9 mouse cellular contexts compared by ENCODE assay signal in the genomic region with DNA sequence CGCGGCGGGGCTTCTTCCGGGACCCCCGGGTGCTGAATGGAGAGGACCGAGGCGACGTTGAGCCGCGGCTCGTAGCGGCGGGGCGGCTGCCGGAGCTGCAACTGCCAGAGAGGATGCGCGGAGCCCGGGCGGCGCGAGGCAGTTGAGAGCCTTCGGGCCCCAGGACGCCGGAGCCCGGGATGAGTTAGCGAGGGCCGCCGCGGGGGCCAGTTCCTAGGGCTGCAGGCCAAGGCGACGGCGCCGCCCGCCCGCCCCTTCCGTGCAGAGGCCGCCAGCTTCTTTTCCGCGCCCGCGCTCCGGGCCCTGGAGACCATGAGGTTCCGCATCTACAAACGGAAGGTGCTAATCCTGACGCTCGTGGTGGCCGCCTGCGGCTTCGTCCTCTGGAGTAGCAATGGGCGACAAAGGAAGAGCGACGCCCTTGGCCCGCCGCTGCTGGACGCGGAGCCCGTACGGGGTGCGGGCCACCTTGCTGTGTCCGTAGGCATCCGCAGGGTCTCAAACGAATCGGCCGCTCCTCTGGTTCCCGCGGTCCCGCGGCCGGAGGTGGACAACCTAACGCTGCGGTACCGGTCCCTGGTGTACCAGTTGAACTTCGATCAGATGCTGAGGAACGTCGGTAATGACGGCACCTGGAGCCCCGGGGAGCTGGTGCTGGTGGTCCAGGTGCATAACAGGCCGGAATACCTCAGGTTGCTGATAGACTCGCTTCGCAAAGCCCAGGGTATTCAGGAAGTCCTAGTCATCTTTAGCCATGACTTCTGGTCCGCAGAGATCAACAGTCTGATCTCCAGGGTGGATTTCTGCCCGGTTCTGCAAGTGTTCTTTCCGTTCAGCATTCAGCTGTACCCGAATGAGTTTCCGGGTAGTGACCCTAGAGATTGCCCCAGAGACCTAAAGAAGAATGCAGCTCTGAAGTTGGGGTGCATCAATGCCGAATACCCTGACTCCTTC. TPM values are rescaled to one million over a fixed set of nuclear protein-coding genes. Genes with fewer than 3 reads are reported as not detected.
DNase-seq lines count a peak whose midpoint lies in the region; ATAC-seq and TF ChIP-seq lines count a peak whose summit lies in the region.
"Had no signal": no experiment of that assay in that cellular context is flagged by ENCODE, and none has a peak within 500 bp of the region (broad histone marks: within the 10 kb centered on the region; RNA-seq: fewer than 3 reads in every experiment).

No protein-coding gene starts in this region.

- H3K4me2 ChIP-seq in hindbrain, embryonic 14.5 days (replicated peaks): peak overlapping the region; percentile 78
- H3K4me2 ChIP-seq in limb, embryonic 12.5 days: peak overlapping the region; percentile 94

- H3K9me3 ChIP-seq in hindbrain, embryonic 14.5 days (ENCODE audit: control insufficient read depth, low read length): no peaks in the 10 kb centered on the region
- no peaks in the 10 kb centered on the region for H3K9me3 ChIP-seq in limb, embryonic 12.5 days

- H3K9ac ChIP-seq in hindbrain, embryonic 14.5 days: peak overlapping the region; percentile 86
- H3K9ac ChIP-seq in limb, embryonic 12.5 days (replicated peaks): peak overlapping the region; percentile 94

- TF ChIP-seq CTCF in brain, embryonic 14.5 days (IDR thresholded peaks at IDR 0.05; ENCODE audit: borderline replicate concordance, extremely low read depth, insufficient read depth, insufficient read length): no peak

- peak overlapping the region; percentile 72 for H3K4me3 ChIP-seq in hindbrain, embryonic 14.5 days (replicated peaks; ENCODE audit: low read length)
- H3K4me3 ChIP-seq in limb, embryonic 12.5 days (replicated peaks): peak overlapping the region; percentile 91

- no peaks in the 10 kb centered on the region for H3K27me3 ChIP-seq in hindbrain, embryonic 14.5 days (ENCODE audit: control insufficient read depth, insufficient read depth, low read length)
- H3K27me3 ChIP-seq in limb, embryonic 12.5 days: no peaks in the 10 kb centered on the region

- DNase-seq in left cerebral cortex, adult 18-20 months (ENCODE audit: low spot score in 2 of 2): peak; percentile 42 to 62
- no peak for DNase-seq in left cerebral cortex, postnatal 4 days
- peak; percentile 69 for DNase-seq in brain, embryonic 14.5 days (ENCODE audit: low read depth)
- DNase-seq in frontal cortex, postnatal 25 days (ENCODE audit: low spot score in 2 of 2): peak; percentile 22 to 42
- DNase-seq in hindbrain, embryonic 14.5 days (ENCODE audit: low spot score): peak; percentile 44
- DNase-seq in mesoderm, embryonic 11.5 days (ENCODE audit: low read depth, low spot score): peak; percentile 24
- DNase-seq in spleen, postnatal 14 days (ENCODE audit: low spot score in 2 of 2): peak; percentile 50 to 56

- no peak for TF ChIP-seq POLR2A in brain, embryonic 14.5 days (IDR thresholded peaks at IDR 0.05; ENCODE audit: borderline replicate concordance, extremely low read depth, insufficient read depth, insufficient read length, poor library complexity, severe bottlenecking)

- 1% methylated on average over 85 of the region's 86 CpGs for WGBS in hindbrain, embryonic 14.5 days
- 3% methylated on average over 85 of the region's 86 CpGs for WGBS in limb, embryonic 12.5 days

- H3K36me3 ChIP-seq in hindbrain, embryonic 14.5 days (replicated peaks; ENCODE audit: control insufficient read depth, insufficient read depth): peaks cover 31% of the 10 kb centered on the region
- H3K36me3 ChIP-seq in limb, embryonic 12.5 days: peaks cover 38% of the 10 kb centered on the region

- intact Hi-C loops in left cerebral cortex, postnatal 4 days (cut with DNase I): no loop called here

- peaks cover 24% of the 10 kb centered on the region for H3K4me1 ChIP-seq in hindbrain, embryonic 14.5 days (replicated peaks; ENCODE audit: control insufficient read depth, insufficient read depth, low read length)
- peaks cover 12% of the 10 kb centered on the region for H3K4me1 ChIP-seq in limb, embryonic 12.5 days (replicated peaks)

- peak overlapping the region; percentile 95 for H3K27ac ChIP-seq in hindbrain, embryonic 14.5 days
- H3K27ac ChIP-seq in limb, embryonic 12.5 days: peak overlapping the region; percentile 92

- ATAC-seq in hindbrain, embryonic 14.5 days (ENCODE audit: low FRiP score): peak; percentile 68
- peak; percentile 58 for ATAC-seq in limb, embryonic 12.5 days (ENCODE audit: insufficient number of reproducible peaks, insufficient read depth, low FRiP score, low TSS enrichment, low read depth)

RNA-seq across cellular contexts. Expression of gene Mgat2, which starts 0.7 kb away (rescaled TPM):
- 10 to 100 TPM; 28.4 to 31.7 TPM for total RNA-seq in left cerebral cortex, adult 18-20 months (2021)
- 10 to 100 TPM; 36.0 to 40.1 TPM for total RNA-seq in left cerebral cortex, postnatal 4 days (2021)
- polyA plus RNA-seq in brain, embryonic 14.5 days (2012; rRNA removed): 16.1 and 19.9 TPM in 2 replicates
- 41.1 and 45.4 TPM in 2 replicates for polyA plus RNA-seq in hindbrain, embryonic 14.5 days (2014; fragmentation: Nextera tagmentation; extraction: Ambion mirVana)
- 48.4 and 53.0 TPM in 2 replicates for polyA plus RNA-seq in limb, embryonic 12.5 days (2016; fragmentation: Nextera tagmentation; extraction: Ambion mirVana)

RNA-seq across cellular contexts. Expression of gene Rpl36al, which starts 0.7 kb away (rescaled TPM):
- 100 to 1,000 TPM; 186 to 205 TPM for total RNA-seq in left cerebral cortex, adult 18-20 months (2021)
- 100 to 1,000 TPM; 230 to 246 TPM for total RNA-seq in left cerebral cortex, postnatal 4 days (2021)
- polyA plus RNA-seq in brain, embryonic 14.5 days (2012; rRNA removed): 318 and 320 TPM in 2 replicates
- polyA plus RNA-seq in hindbrain, embryonic 14.5 days (2014; fragmentation: Nextera tagmentation; extraction: Ambion mirVana): 362 and 438 TPM in 2 replicates
- polyA plus RNA-seq in limb, embryonic 12.5 days (2016; fragmentation: Nextera tagmentation; extraction: Ambion mirVana): 555 and 558 TPM in 2 replicates

RNA-seq across cellular contexts. Expression of gene Gm49383, which starts 12.3 kb away (rescaled TPM):
- total RNA-seq in left cerebral cortex, adult 18-20 months (2021): 1 to 10 TPM; 4.3 to 5.4 TPM
- 1 to 10 TPM; 6.1 to 7.4 TPM for total RNA-seq in left cerebral cortex, postnatal 4 days (2021)
- 4.1 and 5.7 TPM in 2 replicates for polyA plus RNA-seq in brain, embryonic 14.5 days (2012; rRNA removed)
- 12.7 and 15.3 TPM in 2 replicates for polyA plus RNA-seq in hindbrain, embryonic 14.5 days (2014; fragmentation: Nextera tagmentation; extraction: Ambion mirVana)
- 37.9 and 40.8 TPM in 2 replicates for polyA plus RNA-seq in limb, embryonic 12.5 days (2016; fragmentation: Nextera tagmentation; extraction: Ambion mirVana)

RNA-seq across cellular contexts. Expression of gene Dnaaf2, which starts 13.6 kb away (rescaled TPM):
- 1 to 10 TPM; 1.4 to 1.8 TPM for total RNA-seq in left cerebral cortex, adult 18-20 months (2021)
- 1 to 10 TPM; 2.5 to 2.6 TPM for total RNA-seq in left cerebral cortex, postnatal 4 days (2021)
- 4.6 and 5.7 TPM in 2 replicates for polyA plus RNA-seq in brain, embryonic 14.5 days (2012; rRNA removed)
- 5.7 and 7.0 TPM in 2 replicates for polyA plus RNA-seq in hindbrain, embryonic 14.5 days (2014; fragmentation: Nextera tagmentation; extraction: Ambion mirVana)
- 14.6 and 16.0 TPM in 2 replicates for polyA plus RNA-seq in limb, embryonic 12.5 days (2016; fragmentation: Nextera tagmentation; extraction: Ambion mirVana)

RNA-seq across cellular contexts. Expression of gene Lrr1, which starts 16.0 kb away (rescaled TPM):
- not detected for total RNA-seq in left cerebral cortex, adult 18-20 months (2021)
- total RNA-seq in left cerebral cortex, postnatal 4 days (2021): 1 to 10 TPM; 1.5 to 2.9 TPM
- polyA plus RNA-seq in brain, embryonic 14.5 days (2012; rRNA removed): 4.9 and 11.2 TPM in 2 replicates
- polyA plus RNA-seq in hindbrain, embryonic 14.5 days (2014; fragmentation: Nextera tagmentation; extraction: Ambion mirVana): 2.2 and 4.7 TPM in 2 replicates
- 32.0 and 33.2 TPM in 2 replicates for polyA plus RNA-seq in limb, embryonic 12.5 days (2016; fragmentation: Nextera tagmentation; extraction: Ambion mirVana)
- total RNA-seq: layer of hippocampus, postnatal 25 days had no signal
